Mouse (Mus musculus) kidney, adult 11 months (tissue): ENCODE data around the gene Bag2.
"Not testable (repeated sequence)": the region's sequence is repeated elsewhere in the genome, so short reads cannot be mapped to it uniquely, and the experiment has no call there.

Experiments used
- DNase-seq: peaks from one replicate; pipeline ENCODE4 v3.0.0; 2022

The Bag2 gene

DNA sequence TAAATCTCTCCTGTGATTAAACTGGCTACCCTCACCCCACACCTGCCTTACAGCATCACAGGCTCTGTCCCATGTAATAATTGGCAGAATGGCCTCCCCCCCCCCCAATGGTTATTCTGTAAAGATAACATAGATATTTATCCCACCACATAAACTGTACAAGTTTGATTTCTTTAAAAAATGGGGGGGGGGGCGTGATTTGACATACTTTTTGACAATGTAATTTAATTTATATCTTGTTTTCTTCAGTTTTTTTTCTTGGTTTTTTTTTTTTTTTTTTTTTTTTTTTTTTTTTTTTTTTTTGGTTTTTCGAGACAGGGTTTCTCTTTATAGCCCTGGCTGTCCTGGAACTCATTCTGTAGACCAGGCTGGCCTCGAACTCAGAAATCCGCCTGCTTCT lies 7.9 kb downstream of the Bag2 start:
- DNase-seq = not testable (repeated sequence)

DNA sequence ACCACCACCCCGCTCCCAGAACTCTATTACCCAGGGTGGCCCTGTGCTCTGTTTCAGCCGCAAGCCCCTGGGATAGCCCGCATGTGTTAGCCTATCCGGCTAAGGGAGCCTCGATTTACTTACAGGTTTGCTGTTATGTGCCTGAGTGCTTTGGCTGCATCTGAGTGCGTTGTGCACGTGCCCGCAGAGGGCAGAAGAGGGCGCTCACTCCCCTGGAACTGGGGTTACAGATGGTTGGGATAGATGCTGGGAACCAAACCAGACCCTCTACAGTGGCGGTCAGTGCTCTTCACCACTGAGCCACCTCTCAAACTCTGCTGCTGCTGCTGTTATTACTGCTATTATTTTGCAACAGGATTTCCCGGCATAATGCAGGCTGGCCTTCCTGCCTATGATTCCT lies 8.5 kb downstream of the Bag2 start:
- DNase-seq = no peak

DNA sequence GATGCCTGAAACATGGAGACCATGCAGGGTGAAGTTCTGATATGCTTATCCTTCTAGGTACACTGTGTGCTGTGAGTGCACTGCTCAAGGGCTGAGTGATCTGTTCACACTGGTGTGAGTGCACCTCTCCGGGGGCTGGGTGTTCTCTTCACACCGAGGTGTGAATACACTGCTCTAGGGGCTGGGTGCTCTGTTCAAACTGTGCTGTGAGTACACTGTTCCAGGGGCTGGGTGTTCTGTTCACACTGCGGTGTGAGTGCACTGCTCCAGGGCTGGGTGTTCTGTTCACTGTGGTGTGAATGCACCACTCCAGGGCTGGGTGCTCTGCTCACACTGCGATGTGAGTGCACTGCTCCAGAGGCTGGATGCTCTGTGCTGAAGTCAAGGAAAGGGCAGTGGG lies 11.7 kb downstream of the Bag2 start:
- no peak for DNase-seq

DNA sequence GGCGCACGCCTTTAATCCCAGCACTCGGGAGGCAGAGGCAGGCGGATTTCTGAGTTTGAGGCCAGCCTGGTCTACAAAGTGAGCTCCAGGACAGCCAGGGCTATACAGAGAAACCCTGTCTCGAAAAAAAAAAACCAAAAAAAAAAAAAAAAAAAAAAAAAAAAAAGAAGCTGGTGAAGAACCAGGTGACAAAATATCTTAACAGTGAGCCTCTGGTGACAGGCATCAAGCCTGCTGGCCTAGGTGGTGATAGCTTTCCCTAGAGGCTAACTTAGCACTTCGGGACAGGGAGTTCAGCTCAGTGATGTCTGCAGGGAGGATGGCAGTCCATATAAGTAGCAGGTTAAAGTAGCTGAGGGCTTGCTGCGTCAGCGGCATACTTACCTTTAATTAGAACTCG lies 12.8 kb downstream of the Bag2 start:
- not testable (repeated sequence) for DNase-seq

DNA sequence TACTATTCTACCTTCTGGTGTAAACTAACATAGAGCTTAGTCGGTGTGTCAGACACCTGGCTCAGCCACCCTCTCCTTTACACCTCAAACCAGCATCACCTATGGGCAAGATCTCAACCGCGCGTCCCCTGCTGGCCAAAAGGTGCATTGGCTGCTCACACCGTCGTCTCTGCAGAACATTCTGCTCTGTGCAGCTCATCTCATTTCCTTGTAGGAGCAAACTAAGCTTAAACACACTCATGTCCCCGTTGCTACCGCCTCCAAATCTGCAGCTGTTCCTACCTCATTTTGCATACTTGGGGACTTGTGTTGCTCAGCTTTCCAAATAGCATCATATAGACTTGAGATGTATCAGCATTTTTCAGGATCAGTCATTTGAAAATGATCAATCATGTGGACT lies 14.7 kb downstream of the Bag2 start:
- no peak for DNase-seq

DNA sequence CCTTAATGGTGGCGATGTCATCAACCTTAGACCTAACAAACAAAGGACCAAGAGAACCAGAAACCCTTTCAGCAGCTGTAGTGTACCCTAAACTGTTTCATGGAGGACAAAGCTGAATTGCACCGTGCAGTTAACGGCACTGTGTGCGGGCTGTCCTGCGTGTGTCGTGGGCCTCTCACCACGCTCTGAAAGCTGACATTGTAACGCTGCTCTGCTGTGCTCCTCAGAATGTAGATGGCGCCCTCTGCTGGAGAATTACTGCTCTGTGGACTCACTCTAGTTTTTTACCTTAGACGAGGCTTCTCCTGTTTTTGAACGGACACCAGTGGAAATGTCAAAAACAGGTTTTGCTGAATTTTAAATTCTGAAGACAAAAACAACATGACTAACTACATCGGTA lies 18.3 kb downstream of the Bag2 start:
- DNase-seq = peak; percentile 57

DNA sequence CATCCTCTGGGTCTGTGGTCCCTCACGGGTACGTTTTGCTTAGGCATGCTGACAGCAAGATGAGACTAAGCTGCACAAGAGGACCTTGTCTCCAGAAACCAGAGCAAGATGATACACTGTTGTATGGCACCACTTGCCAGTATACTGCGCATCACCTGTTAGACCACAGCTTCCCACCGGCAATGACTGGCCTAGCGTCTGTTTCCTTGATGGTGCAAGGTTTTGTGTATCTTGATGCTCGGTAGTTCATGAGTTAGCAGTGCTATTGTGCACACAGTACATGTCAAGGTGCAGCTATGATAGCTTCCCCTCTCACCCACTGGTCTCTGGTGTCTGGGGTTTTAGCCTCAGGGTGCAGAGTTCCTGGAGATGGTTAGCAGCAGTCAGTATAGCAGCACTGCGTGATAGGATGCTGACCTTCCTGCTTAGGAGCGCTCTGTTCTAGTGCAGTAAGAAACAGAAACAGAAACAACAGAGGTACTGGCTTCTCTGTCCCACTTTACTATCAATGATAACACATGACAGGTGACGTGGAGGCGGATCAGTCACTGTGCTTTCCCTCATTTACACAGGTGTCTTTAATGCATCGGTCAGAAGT lies 18.8 kb downstream of the Bag2 start:
- DNase-seq = no peak

DNA sequence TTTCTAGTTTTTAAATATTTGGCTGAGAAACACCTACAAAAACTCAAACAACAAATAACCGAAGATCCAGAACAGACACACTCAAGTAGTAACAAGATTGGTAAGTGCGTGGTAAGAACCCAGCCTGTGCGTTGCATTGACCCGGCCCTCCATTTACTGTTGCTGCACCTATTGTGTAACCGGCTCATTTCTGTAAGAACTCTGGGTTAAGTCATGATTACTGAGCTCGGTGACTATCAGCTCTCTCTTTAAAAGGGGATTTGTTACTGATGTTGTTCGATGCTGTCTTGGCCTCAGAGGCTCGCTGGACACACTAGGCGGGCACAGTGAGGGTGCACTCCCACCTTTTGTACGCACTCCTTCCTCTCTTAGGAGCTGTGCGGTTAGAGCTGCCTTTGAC lies 19.3 kb downstream of the Bag2 start:
- DNase-seq = no peak

DNA sequence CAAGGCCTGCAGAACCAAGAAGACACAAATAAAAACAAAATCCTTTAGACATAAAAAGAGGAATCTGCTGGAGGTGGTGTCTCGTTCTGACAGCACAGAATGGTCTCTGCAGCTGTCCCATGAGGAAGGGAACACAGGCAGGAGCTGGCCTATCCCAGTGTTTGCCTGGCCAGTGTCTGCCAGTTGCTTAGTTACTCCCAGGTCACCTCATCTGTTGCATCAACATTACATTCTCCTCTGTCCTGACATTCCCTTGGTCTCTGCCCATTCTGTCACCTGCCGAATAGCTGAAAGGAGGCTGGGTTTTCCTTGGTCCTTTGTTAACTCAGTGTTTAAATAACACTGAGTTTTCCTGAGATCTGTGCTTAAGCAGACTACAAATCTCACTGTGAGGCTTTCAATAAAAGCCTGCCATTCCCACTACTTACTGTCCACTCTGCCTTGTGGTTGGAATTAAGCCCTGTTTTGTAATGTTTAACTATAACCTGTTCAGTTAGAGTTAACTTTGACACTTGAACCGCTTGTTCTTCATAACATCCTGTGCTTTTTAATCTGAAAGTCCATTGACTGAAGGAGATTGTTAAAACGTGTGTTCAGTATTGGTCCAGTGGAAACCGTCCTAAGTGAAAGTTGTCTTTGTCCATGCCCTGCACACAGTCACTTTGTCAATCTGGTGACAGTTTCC lies 23.5 kb downstream of the Bag2 start:
- DNase-seq = no peak

DNA sequence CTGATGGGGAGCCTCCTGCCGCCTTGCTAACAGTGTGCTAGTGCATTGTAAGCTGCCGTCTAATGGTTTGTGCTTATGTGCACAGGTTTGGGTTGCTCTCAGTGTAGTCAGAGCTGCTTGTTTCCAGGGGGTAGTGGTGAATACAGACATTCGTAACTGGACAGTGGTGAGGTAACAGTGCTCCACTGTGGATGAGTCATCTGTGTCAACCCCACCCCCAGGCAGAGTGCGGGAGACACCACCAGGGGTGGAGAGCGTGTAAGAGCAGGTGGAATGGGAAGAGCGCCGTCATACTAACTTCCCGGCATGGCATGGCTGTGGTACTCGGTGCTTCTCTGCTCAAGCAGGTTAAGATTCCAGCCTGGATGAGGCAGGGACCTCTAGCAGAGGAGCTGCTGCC lies 24.6 kb downstream of the Bag2 start:
- no peak for DNase-seq

DNA sequence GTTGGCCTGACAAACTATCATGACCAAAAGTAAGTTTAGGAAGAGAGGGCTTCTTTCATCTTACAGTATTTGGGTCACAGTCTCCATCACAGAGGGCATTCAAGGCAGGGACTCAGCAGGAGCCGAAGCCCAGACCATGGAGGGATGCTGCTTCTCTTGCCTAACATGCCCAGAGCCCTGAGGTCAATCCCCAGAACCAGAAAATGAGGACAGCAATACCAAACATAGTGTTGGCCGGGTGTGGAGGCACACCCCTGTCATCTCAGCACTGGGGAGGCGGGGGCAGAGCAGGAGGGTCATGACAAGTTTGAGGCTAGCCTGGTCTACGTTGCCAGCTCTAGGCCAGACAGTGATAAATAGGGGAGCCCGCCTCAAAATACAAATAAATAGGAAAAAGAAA lies 32.5 kb downstream of the Bag2 start:
- DNase-seq = no peak

DNA sequence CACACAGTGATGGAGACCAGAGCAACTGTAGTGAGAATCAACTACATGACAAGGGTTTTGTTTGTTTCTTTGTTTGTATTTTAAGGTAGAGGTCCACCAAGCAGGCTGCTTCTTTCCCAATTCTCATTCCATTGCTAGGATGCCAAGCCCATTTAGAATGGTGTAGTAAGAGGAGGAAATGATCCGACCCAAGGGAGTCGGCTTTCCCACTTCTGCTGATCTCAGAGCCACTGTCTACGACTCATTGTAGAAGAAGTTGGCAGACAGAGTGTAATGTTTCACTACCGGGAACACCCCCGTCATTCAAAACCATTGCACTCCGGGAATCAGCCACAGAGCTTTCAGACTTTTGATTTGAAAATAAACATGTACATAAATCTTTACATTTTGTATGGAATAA lies 33.1 kb downstream of the Bag2 start:
- DNase-seq = no peak

DNA sequence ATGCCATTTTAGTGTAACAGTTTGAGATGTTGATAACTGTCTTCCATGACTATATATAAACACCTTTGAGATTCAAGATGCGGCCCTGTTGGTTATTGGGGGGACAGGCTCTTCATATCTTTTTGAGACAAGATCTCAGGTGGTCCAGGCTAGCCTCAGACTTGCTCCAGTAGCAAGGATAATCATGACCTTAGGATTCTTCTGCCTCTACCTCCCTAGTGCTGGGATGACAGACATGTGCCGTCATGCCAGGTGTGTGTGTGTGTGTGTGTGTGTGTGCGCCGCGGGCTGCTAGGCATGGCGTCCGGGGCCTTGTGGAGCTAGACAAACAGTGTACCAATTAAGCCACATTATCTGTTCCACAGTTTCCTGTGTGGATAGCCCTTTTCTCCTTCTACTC lies 36.6 kb downstream of the Bag2 start:
- no peak for DNase-seq

DNA sequence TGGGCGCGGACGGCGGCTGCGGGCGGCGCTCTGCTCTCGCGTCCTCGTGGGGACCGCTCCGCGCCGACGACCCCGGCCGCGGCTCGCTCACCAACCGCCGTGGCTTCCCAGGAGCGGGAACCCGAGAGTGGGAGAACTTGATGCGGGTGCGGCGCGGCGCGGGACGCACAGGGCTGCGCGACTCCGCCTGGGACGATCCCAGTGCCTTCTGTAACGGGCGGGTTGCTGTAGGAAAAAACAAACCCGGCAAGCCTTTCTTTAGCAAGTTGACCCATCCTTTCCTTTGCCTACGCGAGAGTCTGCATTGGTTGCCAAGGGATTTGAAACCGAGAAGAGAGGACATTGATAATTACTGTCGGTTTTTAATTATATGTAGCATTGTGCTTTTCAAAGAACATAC lies 37.4 kb downstream of the Bag2 start:
- peak; percentile 10 for DNase-seq

DNA sequence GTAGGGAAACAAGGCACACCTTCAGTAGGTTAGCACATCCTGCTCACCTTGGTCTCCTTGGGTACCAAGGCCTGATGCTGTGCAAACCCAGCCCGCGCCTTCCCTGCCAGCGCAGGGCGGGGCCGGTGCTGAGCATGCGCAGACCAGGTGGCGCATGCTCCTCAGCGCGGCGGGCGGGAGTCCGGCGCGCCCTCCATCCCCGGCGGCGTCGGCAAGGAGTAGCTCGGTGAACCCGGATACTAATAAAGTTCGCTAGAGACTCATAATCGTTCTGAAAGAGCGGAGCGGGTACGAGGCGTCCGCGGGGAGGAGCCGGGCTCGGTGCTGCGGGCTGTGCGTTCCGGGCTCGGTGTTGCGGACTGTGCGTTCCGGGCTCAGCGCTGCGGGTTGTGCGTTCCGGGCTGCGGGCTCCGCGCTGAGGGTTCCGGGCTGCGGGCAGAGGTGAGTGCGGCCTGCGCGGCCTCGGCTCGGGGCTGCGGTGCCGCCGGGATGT lies 37.8 kb downstream of the Bag2 start, which contains the start of gene Rab23:
Rab23 (plus strand) TSS at position 155 of the 493 bp plus-strand sequence.
- DNase-seq = peak; percentile 80

DNA sequence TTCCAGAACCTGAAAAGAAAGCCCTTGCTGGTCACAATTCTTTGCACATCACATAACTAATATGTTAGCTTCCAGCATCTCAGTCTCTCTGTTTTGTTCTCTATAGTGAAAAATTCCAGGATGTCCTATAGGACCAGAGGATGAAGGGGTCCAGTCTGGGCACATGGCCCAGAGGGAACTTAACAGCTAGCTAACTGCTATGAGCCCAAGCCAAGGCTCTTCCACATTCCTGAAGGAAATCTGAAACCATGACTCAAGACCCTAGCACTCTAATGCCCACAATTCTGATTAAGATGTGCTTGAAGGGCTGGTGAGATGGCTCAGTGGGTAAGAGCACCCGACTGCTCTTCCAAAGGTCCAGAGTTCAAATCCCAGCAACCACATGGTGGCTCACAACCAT lies 40.0 kb downstream of the Bag2 start:
- no peak for DNase-seq

DNA sequence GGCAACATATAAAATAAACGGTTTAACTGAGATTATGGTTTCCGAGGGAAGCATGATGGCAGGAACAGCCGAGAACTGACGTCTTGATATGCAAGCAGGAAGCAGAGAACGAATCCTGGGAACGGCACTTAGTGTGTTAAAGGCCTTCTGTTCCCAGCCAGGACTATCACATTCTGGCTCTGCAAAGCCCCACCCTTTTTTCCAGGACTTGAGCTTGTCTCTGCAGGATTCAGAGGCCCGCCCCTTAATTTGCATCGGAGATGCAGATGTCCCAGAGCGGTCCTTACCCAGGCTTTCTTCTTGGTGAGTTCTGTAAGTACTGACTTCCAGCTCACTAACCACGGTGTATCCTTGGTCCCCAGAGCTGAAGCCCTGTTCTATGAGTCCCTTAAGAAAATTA lies 42.8 kb downstream of the Bag2 start:
- DNase-seq = no peak

DNA sequence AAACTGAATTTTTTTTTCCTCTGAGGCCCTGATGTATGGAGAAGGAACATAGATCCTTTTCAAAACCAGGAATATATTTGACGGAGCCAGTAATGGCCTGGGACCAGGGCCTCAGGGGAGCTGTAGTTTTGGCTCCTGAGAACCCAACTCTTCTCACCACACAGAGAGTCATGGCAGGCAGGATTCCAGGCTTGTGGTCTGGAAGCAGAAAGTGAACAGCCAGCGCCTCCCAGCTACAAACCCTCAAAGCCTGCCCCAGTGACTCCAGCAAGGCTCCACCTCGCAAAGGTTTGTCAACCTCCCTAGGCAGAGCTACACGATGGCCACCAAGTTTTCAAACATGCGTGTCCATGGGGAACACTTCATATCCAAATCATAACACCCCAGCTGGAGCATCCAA lies 45.6 kb downstream of the Bag2 start:
- DNase-seq = no peak

DNA sequence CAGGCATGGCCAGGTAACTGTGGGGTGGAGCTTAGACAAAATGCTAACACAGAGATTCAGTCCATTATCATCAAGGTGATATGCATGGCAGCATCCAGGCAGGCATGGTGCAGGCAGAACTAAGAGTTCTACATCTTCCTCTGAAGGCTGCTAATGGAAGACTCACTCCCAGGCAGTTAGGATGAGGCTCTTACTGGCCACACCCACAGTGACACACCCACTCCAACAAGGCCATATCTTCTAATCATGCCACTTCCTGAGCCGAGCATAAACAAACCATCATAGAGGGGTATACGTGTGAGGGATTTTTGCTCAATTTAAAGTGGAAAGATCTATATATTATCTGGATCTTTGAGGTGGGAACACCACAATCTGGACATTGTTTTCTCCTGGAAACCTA lies 48.0 kb downstream of the Bag2 start:
- no peak for DNase-seq

DNA sequence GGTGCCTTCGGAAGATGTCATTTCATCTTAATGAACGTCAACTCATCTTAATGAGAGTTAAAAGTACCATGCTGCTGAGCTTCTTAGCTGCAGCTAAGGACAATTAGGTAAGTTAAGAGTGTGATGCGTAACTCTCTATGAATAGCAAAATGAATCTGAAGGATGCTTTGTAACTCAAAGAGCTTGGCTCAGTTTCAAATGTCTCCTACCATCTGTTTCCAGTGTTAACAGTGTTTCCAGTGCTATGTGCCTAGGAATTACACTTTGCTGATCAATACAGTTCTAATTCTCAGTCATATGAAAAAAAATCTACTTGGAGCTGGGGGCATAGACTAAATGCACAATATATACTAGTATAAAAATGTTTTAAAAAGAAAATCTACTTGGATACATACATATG lies 56.4 kb downstream of the Bag2 start:
- no peak for DNase-seq

DNA sequence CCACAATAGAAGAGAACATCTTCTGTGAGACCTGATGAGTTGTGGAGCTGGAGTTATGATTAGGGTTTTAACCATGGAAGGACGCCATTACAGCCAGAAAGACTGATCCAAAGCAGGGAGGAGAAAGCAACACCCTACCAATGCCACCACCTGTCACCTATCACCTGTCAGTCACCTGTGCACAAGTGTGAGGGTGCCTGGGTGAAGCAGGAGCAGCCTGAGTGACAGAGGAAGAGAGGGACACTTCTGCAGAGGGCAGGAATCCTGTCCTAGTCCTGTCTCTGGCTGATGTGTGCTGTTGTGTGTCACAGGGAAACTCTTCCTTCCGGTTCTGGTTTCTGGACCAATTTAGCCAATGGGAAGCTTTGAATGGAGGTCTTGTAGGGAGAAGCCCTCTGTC lies 61.6 kb downstream of the Bag2 start:
- no peak for DNase-seq
